Mouse (Mus musculus): ENCODE results near the gene Sned1.

- TF ChIP-seq CTCF (IDR thresholded peaks at IDR 0.05; ENCODE audit: low read depth, low read length) (no peak), TAL1 (conservative IDR thresholded peaks at IDR 0.05; ENCODE audit: low read depth, low read length) (no peak), POLR2AphosphoS5 (IDR thresholded peaks at IDR 0.05; ENCODE audit: insufficient replicate concordance, low read depth, low read length) (no peak), GATA1 (IDR thresholded peaks at IDR 0.05; ENCODE audit: borderline replicate concordance, low read length) (no peak)
Measured at GRCm38 (mm10) chr1:93211019-93211418, 24.6 kb upstream of the Sned1 start.
